Mouse (Mus musculus) hindbrain, postnatal 0 days (tissue): ENCODE measurements around the gene Stard13. TPM values are rescaled to one million over a fixed set of nuclear protein-coding genes. Genes with fewer than 3 reads are reported as not detected.

Experiments used
- ATAC-seq: fragments of 200-750 bp; cut with Nextera tagmentation; 2 replicates; pipeline ENCODE4 v1.8.0; 2017; ENCODE audit warnings: mild to moderate bottlenecking, moderate TSS enrichment, moderate library complexity
- DNase-seq: peaks from one replicate; pipeline ENCODE4 v3.0.0-alpha.2; 2015; ENCODE audit warnings: low spot score
- H3K27ac ChIP-seq: fragments of 300-500 bp; sonication (generic); 2 replicates; pipeline ENCODE4 v1.5.1; 2014; ENCODE audit warnings: mild to moderate bottlenecking
- H3K27me3 ChIP-seq: fragments of 300-500 bp; sonication (generic); 2 replicates; pipeline ENCODE4 v1.6.1; 2014; ENCODE audit warnings: low read length, mixed read lengths; ENCODE audit not compliant: insufficient read depth
- H3K36me3 ChIP-seq: fragments of 300-500 bp; sonication (generic); 2 replicates; pipeline ENCODE4 v1.6.1; 2014; ENCODE audit warnings: low read length, mixed read lengths; ENCODE audit not compliant: insufficient read depth
- H3K4me1 ChIP-seq: fragments of 300-500 bp; sonication (generic); 2 replicates; pipeline ENCODE4 v1.6.1; 2014; ENCODE audit warnings: antibody characterized with exemption, low read length, mixed read lengths; ENCODE audit not compliant: insufficient read depth
- H3K4me2 ChIP-seq: fragments of 300-500 bp; sonication (generic); 2 replicates; pipeline ENCODE4 v1.6.1; 2014; ENCODE audit warnings: low read depth, mild to moderate bottlenecking, low read length, moderate library complexity, mixed read lengths
- H3K4me3 ChIP-seq: fragments of 300-500 bp; sonication (generic); 2 replicates; pipeline ENCODE4 v1.5.1; 2014; ENCODE audit warnings: low read length
- H3K9ac ChIP-seq: fragments of 300-500 bp; sonication (generic); replicated peaks from 2 replicates; pipeline ENCODE4 v1.6.1; 2014; ENCODE audit warnings: mild to moderate bottlenecking, low read length, moderate library complexity, mixed read lengths
- H3K9me3 ChIP-seq: fragments of 300-500 bp; sonication (generic); 2 replicates; pipeline ENCODE4 v1.6.1; 2016; ENCODE audit warnings: low read length, mixed read lengths
- CTCF ChIP-seq: IDR thresholded peaks from 2 replicates; pipeline ENCODE4 v1.5.1; 2016; ENCODE audit warnings: antibody characterized with exemption, control low read depth, low read depth
- WGBS: fragments of 180-500 bp; shearing (Covaris S2); extraction: QIAGEN DNeasy Blood & Tissue Kit; methylation state at CpG from one replicate; pipeline ENCODE4 v1.1.7; 2014; 5-methylcytosine and 5-hydroxymethylcytosine counted together
- polyA plus RNA-seq: library from polyadenylated mRNA; unstranded; fragments of >200 nt; fragmentation: Nextera tagmentation; extraction: Ambion mirVana; gene quantifications from 2 replicates; pipeline ENCODE4 v1.2.1, GENCODE M21; 2015
- total RNA-seq: library from RNA; depleted of rRNA; stranded (reverse); fragments of >200 nt; gene quantifications from 2 replicates; pipeline ENCODE4 v1.2.3, GENCODE M21; 2014

Stard13 gene
- total and polyA plus RNA-seq, 2 experiments from 2014 or later, result 2.8 to 14.7 TPM

GRCm38 (mm10) chr5:151246287-151246686, 12.7 kb upstream of the Stard13 start:
- no peak for ATAC-seq
- TF ChIP-seq CTCF, result no peak
- Histone ChIP-seq H3K36me3 (no peaks in the 10 kb centered on the region), H3K9me3 (no peaks in the 10 kb centered on the region), H3K9ac (no peak overlapping the region), H3K27ac (no peak overlapping the region), H3K27me3 (no peaks in the 10 kb centered on the region), H3K4me3 (no peak overlapping the region), H3K4me1 (no peaks in the 10 kb centered on the region), H3K4me2 (no peak overlapping the region)
- DNase-seq, result no peak
- 88% methylated on average over 2 of the region's 2 CpGs for WGBS

GRCm38 (mm10) chr5:151245571-151245970, 11.9 kb upstream of the Stard13 start:
- 84% methylated on average over 5 of the region's 5 CpGs for WGBS
- Histone ChIP-seq H3K4me2 (no peak overlapping the region), H3K36me3 (no peaks in the 10 kb centered on the region), H3K27me3 (no peaks in the 10 kb centered on the region), H3K9me3 (no peaks in the 10 kb centered on the region), H3K27ac (no peak overlapping the region), H3K4me1 (no peaks in the 10 kb centered on the region), H3K4me3 (no peak overlapping the region), H3K9ac (no peak overlapping the region)
- no peak for DNase-seq
- no peak for TF ChIP-seq CTCF
- ATAC-seq, result no peak

GRCm38 (mm10) chr5:151238730-151239129, 5.1 kb upstream of the Stard13 start:
- no peak overlapping the region for H3K27ac ChIP-seq
- H3K4me1 ChIP-seq, result no peaks in the 10 kb centered on the region
- H3K9me3 ChIP-seq, result no peaks in the 10 kb centered on the region
- TF ChIP-seq CTCF, result no peak
- no peak overlapping the region for H3K4me3 ChIP-seq
- DNase-seq, result no peak
- H3K9ac ChIP-seq, result no peak overlapping the region
- no peak for ATAC-seq
- no peaks in the 10 kb centered on the region for H3K27me3 ChIP-seq
- H3K4me2 ChIP-seq, result no peak overlapping the region
- WGBS, result 73% methylated on average over 9 of the region's 9 CpGs
- H3K36me3 ChIP-seq, result no peaks in the 10 kb centered on the region

- H3K4me2 ChIP-seq, result no peak overlapping the region
- 76% methylated on average over 5 of the region's 5 CpGs for WGBS
- H3K4me1 ChIP-seq, result peaks cover 5% of the 10 kb centered on the region
- no peak overlapping the region for H3K9ac ChIP-seq
- no peak overlapping the region for H3K27ac ChIP-seq
- H3K9me3 ChIP-seq, result no peaks in the 10 kb centered on the region
- no peaks in the 10 kb centered on the region for H3K27me3 ChIP-seq
- ATAC-seq (no peak), DNase-seq (no peak)
- no peaks in the 10 kb centered on the region for H3K36me3 ChIP-seq
- no peak overlapping the region for H3K4me3 ChIP-seq
- no peak for TF ChIP-seq CTCF
Measured at GRCm38 (mm10) chr5:151236411-151236810, 2.8 kb upstream of the Stard13 start.

- H3K27me3 ChIP-seq, result no peaks in the 10 kb centered on the region
- H3K36me3 ChIP-seq, result no peaks in the 10 kb centered on the region
- H3K4me3 ChIP-seq, result peak overlapping the region; percentile 51
- no peak for ATAC-seq
- no peak for TF ChIP-seq CTCF
- WGBS, result 30% methylated on average over 9 of the region's 13 CpGs
- H3K9me3 ChIP-seq, result no peaks in the 10 kb centered on the region
- peak overlapping the region; percentile 88 for H3K4me2 ChIP-seq
- H3K9ac ChIP-seq, result peak overlapping the region; percentile 59
- DNase-seq, result no peak
- H3K27ac ChIP-seq, result no peak overlapping the region
- peaks cover 5% of the 10 kb centered on the region for H3K4me1 ChIP-seq
Measured at GRCm38 (mm10) chr5:151232576-151233299, 898 bp downstream of the Stard13 start.

GRCm38 (mm10) chr5:151231861-151232260, 1.8 kb downstream of the Stard13 start:
- Histone ChIP-seq H3K4me3 (no peak overlapping the region), H3K9ac (no peak overlapping the region), H3K27ac (0 out of 2 replicates have a peak overlapping the region, but pooled peaks have one; percentile 15), H3K36me3 (no peaks in the 10 kb centered on the region), H3K27me3 (no peaks in the 10 kb centered on the region), H3K4me1 (peaks cover 5% of the 10 kb centered on the region), H3K9me3 (no peaks in the 10 kb centered on the region), H3K4me2 (no peak overlapping the region)
- TF ChIP-seq CTCF, result no peak
- WGBS, result 85% methylated on average over 7 of the region's 7 CpGs
- DNase-seq, result no peak
- no peak for ATAC-seq

- no peak overlapping the region for H3K4me3 ChIP-seq
- no peaks in the 10 kb centered on the region for H3K36me3 ChIP-seq
- WGBS, result 60% methylated on average over 4 of the region's 4 CpGs
- H3K27me3 ChIP-seq, result no peaks in the 10 kb centered on the region
- ATAC-seq, result no peak
- no peak overlapping the region for H3K27ac ChIP-seq
- H3K4me2 ChIP-seq, result no peak overlapping the region
- no peak for TF ChIP-seq CTCF
- no peak overlapping the region for H3K9ac ChIP-seq
- no peak for DNase-seq
- no peaks in the 10 kb centered on the region for H3K9me3 ChIP-seq
- peaks cover 5% of the 10 kb centered on the region for H3K4me1 ChIP-seq
Measured at GRCm38 (mm10) chr5:151231411-151231810, 2.2 kb downstream of the Stard13 start.
